Mouse (Mus musculus): ENCODE measurements around the gene Pfkfb2.
A peak's percentile ranks its signal among the peaks of the same experiment; 100 is the strongest.

Pfkfb2 gene

DNA sequence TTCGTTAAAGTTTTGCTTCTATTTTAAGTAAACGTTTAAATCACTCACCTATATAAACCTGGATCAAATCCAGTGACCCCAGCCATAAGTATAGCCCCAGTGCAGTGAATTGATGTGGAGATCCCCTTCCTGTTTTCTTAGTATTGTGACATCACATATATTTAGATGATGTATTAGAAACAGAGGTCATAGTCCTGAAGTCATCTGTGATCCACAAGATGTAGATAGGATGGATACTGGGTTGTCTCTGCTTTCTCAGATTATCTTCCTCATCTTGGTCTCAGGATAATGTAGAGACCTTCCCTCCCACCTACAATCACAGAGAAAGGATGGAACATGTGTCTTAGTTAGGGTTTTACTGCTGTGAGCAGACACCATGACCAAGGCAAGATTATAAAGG lies at the start of gene Pfkfb2:
Pfkfb2 (minus strand) TSS at position 101 of the 400 bp plus-strand sequence.
- no peak for DNase-seq

GRCm38 (mm10) chr1:130776645-130777044 lies 47.6 kb upstream of the Pfkfb2 start:
- peak; percentile 42 for DNase-seq

DNA sequence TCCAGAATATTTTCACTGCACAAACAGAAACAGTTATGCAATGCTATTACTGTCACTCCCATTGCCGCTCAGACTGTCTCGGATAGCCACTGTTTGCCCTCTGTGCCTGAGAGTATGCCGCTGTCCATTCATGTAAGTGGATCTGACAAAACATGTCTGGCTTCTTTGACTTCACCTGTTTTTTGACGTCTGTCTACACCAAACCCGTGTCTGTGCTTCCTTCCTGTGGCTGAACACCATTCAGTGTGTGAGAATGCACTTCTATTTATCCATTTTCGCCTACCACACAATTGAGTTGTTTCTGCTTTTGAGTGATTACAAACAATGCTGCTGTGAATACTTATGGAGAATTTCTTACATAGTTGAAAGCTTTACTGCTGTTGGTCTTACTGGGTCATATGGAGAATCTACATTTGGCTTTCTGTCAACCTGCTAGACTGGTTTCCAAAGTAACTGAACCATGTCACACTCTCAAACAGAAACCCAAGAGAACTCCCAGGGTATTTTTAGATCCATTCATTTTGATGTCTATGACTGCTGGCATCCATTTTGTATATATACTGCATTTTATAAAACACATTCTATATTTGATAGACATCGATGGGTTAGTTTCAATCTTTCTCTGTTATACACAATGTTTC lies 46.8 kb upstream of the Pfkfb2 start:
- no peak for DNase-seq

DNA sequence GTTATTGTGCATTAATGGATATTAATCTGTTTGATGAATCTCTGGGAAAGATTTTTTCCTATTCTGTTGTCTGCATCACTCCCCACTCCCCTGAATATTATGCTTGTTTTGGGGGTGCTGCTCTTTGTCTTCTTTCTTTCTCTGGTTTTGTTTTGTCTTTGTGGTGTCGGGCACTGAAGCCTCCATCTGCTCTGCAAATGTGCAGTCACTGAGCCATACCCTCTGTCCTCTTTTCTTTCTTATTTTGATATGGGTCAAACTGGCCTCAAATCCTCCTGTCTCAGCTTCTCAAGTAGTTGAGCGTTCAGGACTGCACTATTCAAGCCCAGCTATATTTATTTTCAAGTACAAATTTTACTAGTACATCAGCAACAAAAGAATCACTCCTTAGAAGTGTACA lies 46.2 kb upstream of the Pfkfb2 start:
- no peak for DNase-seq

DNA sequence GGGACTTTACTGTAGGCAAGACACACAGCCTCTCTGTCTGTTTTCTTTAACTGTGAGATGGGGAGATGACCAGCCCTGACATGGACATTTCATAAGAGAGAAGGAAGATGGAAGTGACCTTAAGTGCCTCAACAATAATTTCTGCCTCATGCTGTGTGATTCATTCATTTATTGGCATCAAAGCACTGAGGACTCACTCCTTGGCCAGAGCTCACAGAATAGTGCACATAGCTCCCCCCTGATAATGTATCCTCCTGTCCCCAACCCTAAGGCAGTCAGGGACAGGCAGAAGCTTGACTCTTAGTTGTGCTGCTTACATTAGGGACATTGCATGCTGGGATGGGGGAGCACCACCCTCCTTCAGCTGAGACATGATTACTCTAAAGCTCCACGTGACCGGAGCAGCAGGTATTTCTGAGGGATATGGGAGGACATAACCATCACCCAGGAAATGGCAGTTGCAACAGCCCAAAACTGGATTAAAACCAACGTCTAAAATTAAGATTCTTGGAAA lies 42.0 kb upstream of the Pfkfb2 start:
- DNase-seq = no peak

DNA sequence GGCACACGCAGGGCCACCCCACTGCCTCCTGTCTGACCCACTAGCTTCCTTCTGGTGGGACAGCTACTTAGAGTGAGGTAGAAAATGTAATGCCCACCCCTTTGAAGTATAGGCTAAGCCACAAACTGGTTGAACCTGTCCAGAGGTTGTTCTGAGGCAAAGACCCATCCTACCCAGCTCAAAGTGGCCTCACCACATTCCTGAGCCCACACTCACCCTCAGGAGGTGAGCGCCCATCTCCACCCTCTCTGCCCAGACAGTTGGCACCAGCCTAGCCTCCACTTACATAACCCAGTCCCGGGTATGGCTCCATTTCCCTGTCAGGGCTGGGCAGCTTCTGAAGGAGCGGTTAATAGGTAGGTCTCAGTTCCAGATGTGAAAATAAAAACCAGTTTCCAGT lies 41.4 kb upstream of the Pfkfb2 start:
- no peak for DNase-seq

GRCm38 (mm10) chr1:130769925-130770324 lies 40.9 kb upstream of the Pfkfb2 start:
- no peak for DNase-seq

- DNase-seq = no peak
These were observed 38.0 kb upstream of the Pfkfb2 start for GRCm38 (mm10) chr1:130767066-130767465.

GRCm38 (mm10) chr1:130764027-130764461 lies 35.0 kb upstream of the Pfkfb2 start:
- no peak for DNase-seq

DNA sequence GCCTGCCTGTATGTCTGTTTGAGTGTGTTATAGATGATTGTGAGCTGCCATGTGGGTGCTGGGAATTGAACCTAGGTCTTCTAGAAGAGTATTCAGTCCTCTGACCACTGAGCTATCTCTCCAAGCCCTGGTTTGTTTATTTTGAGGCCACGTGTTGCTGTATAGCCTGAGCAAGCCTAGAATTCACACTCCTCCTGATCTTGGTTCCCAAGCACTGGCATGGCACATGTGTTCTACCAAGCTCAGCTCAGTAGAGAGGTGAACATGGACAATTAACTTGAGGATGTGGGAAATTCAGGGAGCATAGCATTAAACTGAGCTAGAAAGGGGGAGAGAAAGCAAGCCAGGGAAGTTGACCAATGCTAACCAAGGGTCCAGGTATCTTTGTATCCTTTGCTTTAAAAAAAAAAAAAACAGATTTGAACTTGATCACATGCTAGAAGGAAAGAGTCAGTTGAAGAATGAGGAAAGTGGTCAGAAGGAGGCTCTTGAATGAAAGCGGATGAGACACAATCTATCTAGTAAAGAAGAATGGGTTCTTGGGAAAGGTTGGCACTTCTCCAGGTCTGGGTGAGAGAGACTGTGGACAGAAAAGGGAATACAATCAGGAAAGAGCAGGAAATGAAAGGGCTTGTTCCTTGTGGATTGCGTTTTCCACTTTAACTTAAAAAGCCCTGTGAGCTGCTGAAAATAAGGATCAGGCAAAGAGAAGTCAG lies 33.1 kb upstream of the Pfkfb2 start:
- DNase-seq = no peak

GRCm38 (mm10) chr1:130761597-130761996 lies 32.5 kb upstream of the Pfkfb2 start:
- no peak for DNase-seq

DNA sequence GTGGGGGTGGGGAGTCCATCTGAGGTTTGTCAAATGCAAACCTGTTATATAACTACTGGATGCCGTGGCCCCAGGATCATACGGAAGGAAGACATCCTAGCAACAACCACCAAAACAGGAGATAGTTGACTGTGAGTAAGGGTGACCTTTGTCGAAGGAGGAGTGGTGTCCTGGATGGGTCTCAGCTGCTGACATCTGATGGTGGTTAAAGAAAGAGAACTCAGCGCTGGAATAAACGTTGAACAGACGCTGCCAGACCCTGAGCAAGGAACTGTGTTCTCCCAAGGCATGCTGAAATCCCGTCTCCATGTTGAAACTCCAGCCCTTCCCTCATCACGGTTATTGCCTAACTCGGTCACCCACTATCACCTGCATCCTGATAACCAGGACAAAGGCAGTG lies 30.6 kb upstream of the Pfkfb2 start:
- DNase-seq = no peak

DNA sequence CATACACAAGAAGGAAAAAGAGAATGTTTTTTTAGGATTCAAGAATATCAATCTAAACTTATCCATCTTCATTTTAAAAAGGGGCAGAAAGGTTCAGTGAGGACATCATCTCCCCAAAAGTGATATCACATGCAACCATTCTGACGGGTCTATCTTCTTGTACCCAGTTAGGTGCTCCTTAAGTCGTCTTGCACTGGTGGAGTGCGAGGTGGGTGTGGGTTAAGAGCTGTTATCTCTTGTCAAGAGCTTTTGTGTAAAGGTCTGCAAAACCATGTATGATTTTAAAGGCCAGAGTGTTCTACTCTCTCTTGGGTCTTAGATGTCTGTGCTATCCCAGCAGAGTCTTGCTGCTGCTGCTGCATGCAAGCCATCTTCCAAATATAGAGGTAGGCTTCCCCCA lies 17.8 kb upstream of the Pfkfb2 start:
- no peak for DNase-seq

DNA sequence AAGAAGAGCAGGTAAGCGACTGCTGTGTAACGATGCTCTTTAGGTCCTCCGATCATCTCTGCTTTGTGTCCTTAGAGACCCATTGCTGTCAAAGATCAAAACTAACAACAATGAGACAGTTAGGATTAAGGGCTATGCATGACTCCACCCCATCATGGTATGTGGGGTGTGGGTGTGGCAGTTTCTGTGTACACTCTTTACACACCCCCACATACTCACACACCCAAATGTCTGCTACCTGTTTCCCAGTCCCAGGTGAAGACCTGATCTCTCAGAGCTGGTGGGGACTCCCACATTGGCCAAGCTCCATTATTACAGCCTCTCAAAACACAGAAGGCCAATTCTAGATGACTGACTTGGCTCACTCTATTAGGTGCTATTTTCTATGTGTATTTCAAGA lies 16.5 kb upstream of the Pfkfb2 start:
- no peak for DNase-seq

DNA sequence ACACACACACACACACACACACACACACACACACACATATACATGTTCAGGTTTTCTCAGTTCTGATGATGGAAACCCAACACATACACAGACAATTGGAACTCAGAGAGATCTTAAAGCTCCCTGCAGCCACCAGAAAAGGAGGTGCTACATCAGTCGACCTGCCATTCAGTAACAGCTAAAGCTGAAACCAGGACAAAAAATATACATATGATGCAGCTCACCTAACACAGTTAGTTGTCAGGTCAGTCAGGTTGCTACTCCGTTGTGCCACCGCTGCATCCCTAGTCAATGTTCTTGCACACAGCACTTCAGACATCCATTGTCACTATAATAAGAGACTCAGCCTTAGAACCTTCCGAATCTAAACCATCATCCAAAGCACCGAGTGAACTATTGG lies 15.9 kb upstream of the Pfkfb2 start:
- no peak for DNase-seq

GRCm38 (mm10) chr1:130744217-130744616 lies 15.2 kb upstream of the Pfkfb2 start:
- DNase-seq = no peak

DNA sequence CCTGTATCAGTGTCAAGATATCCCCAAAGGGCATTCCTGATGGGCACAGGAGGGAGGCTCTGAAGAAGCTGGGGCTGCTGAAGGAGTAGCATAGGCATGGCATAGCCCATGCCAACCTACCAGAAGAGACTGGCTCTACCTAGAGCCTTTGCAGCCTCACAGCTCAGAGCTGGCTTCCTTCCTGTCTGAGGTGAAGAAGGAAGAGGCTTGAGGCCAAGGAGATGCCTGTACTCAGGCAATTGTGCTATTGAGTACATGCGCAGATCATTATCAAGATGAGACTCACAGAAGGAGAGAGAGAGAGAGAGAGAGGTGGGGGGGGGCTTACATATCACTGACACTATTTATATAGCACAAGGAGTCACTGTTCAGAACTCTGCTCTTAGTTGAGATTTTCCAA lies 14.7 kb upstream of the Pfkfb2 start:
- no peak for DNase-seq

GRCm38 (mm10) chr1:130742201-130742600 lies 13.1 kb upstream of the Pfkfb2 start:
- DNase-seq = no peak

DNA sequence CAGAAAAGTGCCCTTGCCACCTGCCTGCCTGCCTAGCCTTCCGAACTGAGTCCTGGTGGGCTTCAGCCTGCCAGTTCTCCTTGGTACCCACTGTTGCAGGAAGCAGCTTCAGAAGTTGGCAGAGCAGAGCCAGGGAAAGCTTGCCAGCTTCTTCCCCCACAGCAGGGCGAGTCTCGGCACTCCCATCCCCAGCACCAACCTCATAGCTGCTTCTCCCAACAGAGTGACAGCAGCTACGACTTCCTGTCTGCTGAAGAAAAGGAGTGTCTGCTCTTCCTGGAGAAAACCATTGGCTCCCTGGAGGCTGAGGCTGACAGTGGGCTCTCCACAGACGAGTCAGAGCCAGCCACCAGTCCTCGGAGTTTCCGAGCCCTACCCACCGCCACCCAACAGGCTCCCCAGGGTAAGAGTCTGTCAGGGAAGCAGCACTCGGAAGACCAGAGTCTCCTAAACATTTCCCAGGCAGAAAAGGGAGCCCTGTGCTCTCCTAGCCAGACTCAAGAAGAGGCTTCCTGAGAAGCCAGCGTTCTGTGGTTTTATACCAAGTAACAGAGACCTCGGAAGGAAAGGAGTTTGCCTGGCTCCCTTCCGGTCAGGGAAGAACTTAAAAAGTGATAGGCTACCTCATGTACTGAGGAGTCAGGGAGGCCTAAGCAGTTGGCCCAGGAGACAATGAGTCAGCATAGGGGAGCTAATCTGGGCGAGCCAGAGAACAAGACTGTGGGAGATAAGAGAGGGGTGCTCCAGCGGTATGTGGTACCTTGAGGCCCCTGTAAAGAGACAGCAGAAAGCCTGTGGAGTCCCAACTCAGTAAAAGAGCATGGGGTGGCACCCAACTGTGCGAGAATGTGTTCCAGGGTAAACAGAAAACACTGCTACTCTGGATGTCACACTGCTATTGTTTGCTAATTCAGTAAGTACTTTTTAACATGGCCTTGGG lies 12.0 kb upstream of the Pfkfb2 start:
- no peak for DNase-seq

DNA sequence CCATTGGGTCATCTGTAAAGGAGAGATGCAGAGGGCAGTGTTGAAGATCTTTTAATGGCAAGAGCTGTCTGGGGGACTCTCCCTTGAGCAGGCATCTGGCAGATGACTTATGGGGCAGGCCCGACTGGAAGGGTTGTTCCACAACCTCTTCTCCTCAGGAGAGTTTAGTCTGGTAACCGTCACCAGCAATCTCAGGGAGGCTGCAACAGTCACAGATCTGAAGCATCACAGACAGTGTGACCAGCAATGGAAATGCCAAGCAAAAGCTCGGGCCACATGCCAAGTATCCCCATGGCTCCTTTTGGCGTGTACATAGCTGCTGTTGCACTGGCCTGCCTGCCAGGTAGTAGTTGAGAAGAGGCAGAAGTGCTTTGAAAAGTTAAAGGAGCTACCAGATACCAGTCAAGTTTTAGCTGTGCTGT lies 11.2 kb upstream of the Pfkfb2 start:
- DNase-seq = no peak

DNA sequence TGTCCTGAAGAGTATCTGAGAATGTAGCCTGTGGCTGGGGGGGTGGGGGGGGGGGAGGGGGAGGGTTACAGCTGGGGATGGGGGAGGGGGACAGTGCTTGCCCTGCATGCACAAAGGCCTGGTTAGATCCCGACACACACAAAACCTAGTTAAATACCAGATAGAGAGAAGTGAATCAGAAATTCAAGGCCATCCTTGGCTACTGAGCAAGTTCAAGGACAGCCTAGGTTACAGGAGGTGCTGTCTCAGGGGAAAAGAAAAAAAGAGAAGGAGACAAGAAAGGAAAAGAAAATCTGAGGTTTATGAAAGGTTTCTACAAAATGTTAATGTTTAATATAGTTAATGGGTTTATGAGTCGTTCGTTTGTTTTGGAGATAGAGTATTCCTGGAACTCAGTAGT lies 10.6 kb upstream of the Pfkfb2 start:
- DNase-seq = no peak

- no peak for DNase-seq
These were observed 9.6 kb upstream of the Pfkfb2 start for GRCm38 (mm10) chr1:130738551-130739106.

GRCm38 (mm10) chr1:130737916-130738315 lies 8.9 kb upstream of the Pfkfb2 start:
- DNase-seq = no peak
